Mouse (Mus musculus) kidney, postnatal 0 days (tissue): ENCODE data around the gene Nphp1. TPM values are rescaled to one million over a fixed set of nuclear protein-coding genes. Genes with fewer than 3 reads are reported as not detected.

ENCODE experiments used
- ATAC-seq: fragments of 200-750 bp; cut with Nextera tagmentation; replicated peaks from 2 replicates; pipeline ENCODE4 v1.8.0; 2017; ENCODE audit warnings: low read depth, moderate number of reproducible peaks, moderate TSS enrichment, moderate library complexity; ENCODE audit not compliant: low FRiP score
- DNase-seq: peaks from one replicate; pipeline ENCODE4 v3.0.0-alpha.2; 2016; ENCODE audit warnings: low spot score
- H3K27ac ChIP-seq: fragments of 300-500 bp; sonication (generic); 2 replicates; pipeline ENCODE4 v1.5.1; 2014; ENCODE audit warnings: mild to moderate bottlenecking
- H3K27me3 ChIP-seq: fragments of 300-500 bp; sonication (generic); 2 replicates; pipeline ENCODE4 v1.6.1; 2014; ENCODE audit warnings: low read length, mixed read lengths; ENCODE audit not compliant: insufficient read depth
- H3K36me3 ChIP-seq: fragments of 300-500 bp; sonication (generic); 2 replicates; pipeline ENCODE4 v1.6.1; 2014; ENCODE audit warnings: low read length, mixed read lengths; ENCODE audit not compliant: insufficient read depth
- H3K4me1 ChIP-seq: fragments of 300-500 bp; sonication (generic); replicated peaks from 2 replicates; pipeline ENCODE4 v1.6.1; 2014; ENCODE audit warnings: antibody characterized with exemption, low read length, mixed read lengths; ENCODE audit not compliant: insufficient read depth
- H3K4me2 ChIP-seq: fragments of 300-500 bp; sonication (generic); 2 replicates; pipeline ENCODE4 v1.6.1; 2014; ENCODE audit warnings: mild to moderate bottlenecking, low read length, moderate library complexity, mixed read lengths
- H3K4me3 ChIP-seq: fragments of 300-500 bp; sonication (generic); replicated peaks from 2 replicates; pipeline ENCODE4 v1.5.1; 2014; ENCODE audit warnings: low read depth, low read length
- H3K9ac ChIP-seq: fragments of 300-500 bp; sonication (generic); 2 replicates; pipeline ENCODE4 v1.6.1; 2014; ENCODE audit warnings: low read depth, low read length
- H3K9me3 ChIP-seq: fragments of 300-500 bp; sonication (generic); replicated peaks from 2 replicates; pipeline ENCODE4 v1.6.1; 2016; ENCODE audit warnings: low read length, inconsistent platforms, mixed read lengths
- CTCF ChIP-seq: IDR thresholded peaks from 2 replicates; pipeline ENCODE4 v1.5.1; 2016; ENCODE audit warnings: antibody characterized with exemption, low read depth, mild to moderate bottlenecking, moderate library complexity
- WGBS: fragments of 180-500 bp; shearing (Covaris S2); extraction: QIAGEN DNeasy Blood & Tissue Kit; methylation state at CpG from one replicate; pipeline ENCODE4 v1.1.7; 2014; 5-methylcytosine and 5-hydroxymethylcytosine counted together
- polyA plus RNA-seq: library from polyadenylated mRNA; unstranded; fragments of >200 nt; fragmentation: Nextera tagmentation; extraction: Ambion mirVana; gene quantifications from 2 replicates; pipeline ENCODE4 v1.2.1, GENCODE M21; 2015

The Nphp1 gene
- polyA plus RNA-seq, 1 experiment from 2014 or later, result 41.2 TPM

- Histone ChIP-seq H3K9ac (no peak overlapping the region), H3K36me3 (no peaks in the 10 kb centered on the region), H3K4me1 (no peaks in the 10 kb centered on the region), H3K4me2 (no peak overlapping the region), H3K27me3 (no peaks in the 10 kb centered on the region), H3K9me3 (no peaks in the 10 kb centered on the region), H3K27ac (no peak overlapping the region), H3K4me3 (no peak overlapping the region)
- 67% methylated on average over 3 of the region's 3 CpGs for WGBS
- DNase-seq (no peak), ATAC-seq (no peak)
- no peak; the same call in 1 of the 2 replicates for TF ChIP-seq CTCF
Measured at GRCm38 (mm10) chr2:127737885-127738284, 50.8 kb downstream of the Nphp1 start.

GRCm38 (mm10) chr2:127736631-127737209 lies 52.0 kb downstream of the Nphp1 start:
- TF ChIP-seq CTCF, result no peak
- Histone ChIP-seq H3K27ac (no peak overlapping the region), H3K4me2 (no peak overlapping the region), H3K36me3 (no peaks in the 10 kb centered on the region), H3K9me3 (no peaks in the 10 kb centered on the region), H3K9ac (no peak overlapping the region), H3K4me1 (no peaks in the 10 kb centered on the region), H3K4me3 (no peak overlapping the region), H3K27me3 (no peaks in the 10 kb centered on the region)
- DNase-seq (peak; percentile 40), ATAC-seq (no peak)
- WGBS, result 63% methylated on average over 6 of the region's 6 CpGs

GRCm38 (mm10) chr2:127735512-127736145 lies 53.1 kb downstream of the Nphp1 start:
- no peaks in the 10 kb centered on the region for H3K27me3 ChIP-seq
- H3K4me3 ChIP-seq, result no peak overlapping the region
- TF ChIP-seq CTCF, result no peak
- no peaks in the 10 kb centered on the region for H3K36me3 ChIP-seq
- H3K4me2 ChIP-seq, result no peak overlapping the region
- WGBS, result 51% methylated on average over 9 of the region's 9 CpGs
- no peak overlapping the region for H3K27ac ChIP-seq
- ATAC-seq, result peak; percentile 52; the same call in 1 of the 2 replicates
- H3K4me1 ChIP-seq, result no peaks in the 10 kb centered on the region
- no peak for DNase-seq
- no peak overlapping the region for H3K9ac ChIP-seq
- no peaks in the 10 kb centered on the region for H3K9me3 ChIP-seq

GRCm38 (mm10) chr2:127734889-127735288 lies 53.8 kb downstream of the Nphp1 start:
- Histone ChIP-seq H3K4me1 (0 out of 2 replicates have a peak, but pooled peaks cover under 1% of the 10 kb centered on the region), H3K4me3 (no peak overlapping the region), H3K9ac (no peak overlapping the region), H3K36me3 (no peaks in the 10 kb centered on the region), H3K4me2 (no peak overlapping the region), H3K9me3 (no peaks in the 10 kb centered on the region), H3K27me3 (no peaks in the 10 kb centered on the region), H3K27ac (no peak overlapping the region)
- ATAC-seq (no peak), DNase-seq (no peak)
- TF ChIP-seq CTCF, result no peak
- WGBS, result 78% methylated on average over 5 of the region's 5 CpGs

- no peak overlapping the region for H3K4me2 ChIP-seq
- no peaks in the 10 kb centered on the region for H3K9me3 ChIP-seq
- no peak overlapping the region for H3K27ac ChIP-seq
- no peak overlapping the region for H3K4me3 ChIP-seq
- WGBS, result 59% methylated on average over 7 of the region's 7 CpGs
- no peaks in the 10 kb centered on the region for H3K36me3 ChIP-seq
- H3K9ac ChIP-seq, result no peak overlapping the region
- no peaks in the 10 kb centered on the region for H3K27me3 ChIP-seq
- H3K4me1 ChIP-seq, result 0 out of 2 replicates have a peak, but pooled peaks cover 9% of the 10 kb centered on the region
- no peak for ATAC-seq
- peak; percentile 29 for DNase-seq
- no peak for TF ChIP-seq CTCF
Measured at GRCm38 (mm10) chr2:127730301-127730997, 58.2 kb downstream of the Nphp1 start.

- TF ChIP-seq CTCF, result no peak
- no peaks in the 10 kb centered on the region for H3K36me3 ChIP-seq
- 0 out of 2 replicates have a peak within 1 kb of the TSS, but pooled peaks have one; percentile 29 for H3K9ac ChIP-seq
- DNase-seq (no peak), ATAC-seq (no peak)
- peak within 1 kb of the TSS; percentile 9; the same call in 1 of the 2 replicates for H3K4me3 ChIP-seq
- H3K9me3 ChIP-seq, result no peaks in the 10 kb centered on the region
- H3K27me3 ChIP-seq, result no peaks in the 10 kb centered on the region
- no peak within 1 kb of the TSS for H3K27ac ChIP-seq
- H3K4me1 ChIP-seq, result 0 out of 2 replicates have a peak, but pooled peaks cover 9% of the 10 kb centered on the region
- H3K4me2 ChIP-seq, result peak within 1 kb of the TSS; percentile 54
- WGBS, result 4% methylated on average over 26 of the region's 26 CpGs
Measured at GRCm38 (mm10) chr2:127729671-127730070, 59.0 kb downstream of the Nphp1 start, which contains the start of gene Mall. Gene Mall (minus strand): TSS chr2:127729932.
